Mouse (Mus musculus) hindbrain, embryonic 15.5 days (tissue): Measurements from ENCODE around the gene Tmem150c. TPM values are rescaled to one million over a fixed set of nuclear protein-coding genes. Genes with fewer than 3 reads are reported as not detected.

ENCODE experiments used
- ATAC-seq: fragments of 200-750 bp; cut with Nextera tagmentation; 2 replicates; pipeline ENCODE4 v1.8.0; 2017; ENCODE audit warnings: low read depth, moderate number of reproducible peaks, moderate TSS enrichment; ENCODE audit not compliant: low FRiP score
- H3K27ac ChIP-seq: fragments of 300-500 bp; sonication (generic); replicated peaks from 2 replicates; pipeline ENCODE4 v1.5.1; 2015; ENCODE audit warnings: mild to moderate bottlenecking, inconsistent platforms
- H3K27me3 ChIP-seq: fragments of 300-500 bp; sonication (generic); 2 replicates; pipeline ENCODE4 v1.6.1; 2015; ENCODE audit warnings: control low read depth, inconsistent platforms
- H3K36me3 ChIP-seq: fragments of 300-500 bp; sonication (generic); 2 replicates; pipeline ENCODE4 v1.6.1; 2015; ENCODE audit warnings: control low read depth, inconsistent platforms
- H3K4me1 ChIP-seq: fragments of 300-500 bp; sonication (generic); replicated peaks from 2 replicates; pipeline ENCODE4 v1.6.1; 2015; ENCODE audit warnings: control low read depth, inconsistent platforms
- H3K4me2 ChIP-seq: fragments of 300-500 bp; sonication (generic); 2 replicates; pipeline ENCODE4 v1.6.1; 2015; ENCODE audit warnings: moderate library complexity, mild to moderate bottlenecking, inconsistent platforms
- H3K4me3 ChIP-seq: fragments of 300-500 bp; sonication (generic); 2 replicates; pipeline ENCODE4 v1.5.1; 2015; ENCODE audit warnings: mild to moderate bottlenecking, inconsistent platforms
- H3K9ac ChIP-seq: fragments of 300-500 bp; sonication (generic); 2 replicates; pipeline ENCODE4 v1.6.1; 2015; ENCODE audit warnings: inconsistent platforms
- H3K9me3 ChIP-seq: fragments of 300-500 bp; sonication (generic); 2 replicates; pipeline ENCODE4 v1.6.1; 2016; ENCODE audit warnings: control low read depth, inconsistent platforms
- WGBS: fragments of 180-500 bp; shearing (Covaris S2); methylation state at CpG from one replicate; pipeline ENCODE4 v1.1.7; 2015; 5-methylcytosine and 5-hydroxymethylcytosine counted together
- polyA plus RNA-seq: library from polyadenylated mRNA; unstranded; fragments of >200 nt; fragmentation: Nextera tagmentation; extraction: Ambion mirVana; gene quantifications from 2 replicates; pipeline ENCODE4 v1.2.1, GENCODE M21; 2015

Gene Tmem150c
- polyA plus RNA-seq, 1 experiment from 2014 or later = 36.4 TPM

GRCm38 (mm10) chr5:100044030-100044429 lies 115.6 kb downstream of the Tmem150c start:
- no peaks in the 10 kb centered on the region for H3K9me3 ChIP-seq
- H3K4me1 ChIP-seq = peaks cover 55% of the 10 kb centered on the region
- H3K36me3 ChIP-seq = no peaks in the 10 kb centered on the region
- no peak overlapping the region for H3K4me3 ChIP-seq
- H3K27ac ChIP-seq = no peak overlapping the region
- no peaks in the 10 kb centered on the region for H3K27me3 ChIP-seq
- H3K9ac ChIP-seq = no peak overlapping the region
- no peak overlapping the region for H3K4me2 ChIP-seq
- 80% methylated on average over 4 of the region's 4 CpGs for WGBS
- ATAC-seq = no peak

GRCm38 (mm10) chr5:100043361-100043760 lies 116.2 kb downstream of the Tmem150c start:
- Histone ChIP-seq H3K4me2 (no peak overlapping the region), H3K9ac (no peak overlapping the region), H3K4me3 (no peak overlapping the region), H3K36me3 (no peaks in the 10 kb centered on the region), H3K4me1 (peaks cover 49% of the 10 kb centered on the region), H3K9me3 (no peaks in the 10 kb centered on the region), H3K27me3 (no peaks in the 10 kb centered on the region), H3K27ac (no peak overlapping the region)
- 61% methylated on average over 5 of the region's 5 CpGs for WGBS
- no peak for ATAC-seq

DNA sequence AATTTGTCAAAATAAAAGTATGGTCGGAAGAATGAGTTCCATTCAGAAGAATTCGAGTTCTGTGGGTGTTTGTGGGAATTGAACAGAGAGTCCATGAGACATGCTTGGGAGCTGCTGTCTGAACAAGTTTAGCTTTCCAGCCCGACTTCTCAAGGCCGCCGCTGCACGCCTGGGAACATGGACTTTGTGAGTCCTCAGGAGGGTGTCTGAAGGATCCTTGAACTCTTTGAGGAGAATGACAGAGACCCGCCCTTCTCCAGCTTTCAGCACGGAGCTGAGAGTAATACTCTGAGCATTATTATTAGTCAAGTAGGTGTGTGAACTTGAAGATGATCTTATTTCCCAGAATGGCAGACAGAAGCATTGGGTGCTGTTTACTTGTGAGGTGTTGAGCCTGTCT lies 117.1 kb downstream of the Tmem150c start:
- ATAC-seq = no peak
- 94% methylated on average over 8 of the region's 8 CpGs for WGBS
- Histone ChIP-seq H3K9me3 (no peaks in the 10 kb centered on the region), H3K27ac (no peak overlapping the region), H3K36me3 (no peaks in the 10 kb centered on the region), H3K4me1 (peaks cover 43% of the 10 kb centered on the region), H3K4me2 (no peak overlapping the region), H3K4me3 (no peak overlapping the region), H3K27me3 (no peaks in the 10 kb centered on the region), H3K9ac (no peak overlapping the region)

DNA sequence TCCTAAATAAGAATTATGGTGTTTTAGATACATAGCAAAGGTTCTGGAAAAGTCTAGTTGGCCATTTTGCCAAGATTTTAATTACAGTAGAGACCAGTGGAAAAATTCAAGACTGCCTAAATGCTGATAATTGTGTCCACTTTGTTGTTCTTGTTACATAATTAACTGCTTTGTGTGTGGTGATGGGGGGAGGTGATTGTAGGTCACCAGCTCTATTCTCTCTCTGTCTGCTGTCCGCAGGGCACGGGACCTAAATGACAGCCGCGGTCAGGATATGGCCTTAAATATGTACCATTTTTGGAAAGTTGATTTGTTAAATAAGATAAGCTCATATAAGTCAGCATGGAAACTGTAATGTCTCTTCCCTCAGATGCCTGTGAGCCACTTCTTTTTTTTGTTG lies 118.3 kb downstream of the Tmem150c start:
- H3K27ac ChIP-seq = no peak overlapping the region
- 0 out of 2 replicates have a peak, but pooled peaks cover 4% of the 10 kb centered on the region for H3K36me3 ChIP-seq
- H3K9ac ChIP-seq = no peak overlapping the region
- H3K4me3 ChIP-seq = peak overlapping the region; percentile 90
- H3K4me1 ChIP-seq = peaks cover 46% of the 10 kb centered on the region
- peak overlapping the region; percentile 84 for H3K4me2 ChIP-seq
- H3K27me3 ChIP-seq = no peaks in the 10 kb centered on the region
- no peak for ATAC-seq
- H3K9me3 ChIP-seq = no peaks in the 10 kb centered on the region
- 66% methylated on average over 4 of the region's 4 CpGs for WGBS

DNA sequence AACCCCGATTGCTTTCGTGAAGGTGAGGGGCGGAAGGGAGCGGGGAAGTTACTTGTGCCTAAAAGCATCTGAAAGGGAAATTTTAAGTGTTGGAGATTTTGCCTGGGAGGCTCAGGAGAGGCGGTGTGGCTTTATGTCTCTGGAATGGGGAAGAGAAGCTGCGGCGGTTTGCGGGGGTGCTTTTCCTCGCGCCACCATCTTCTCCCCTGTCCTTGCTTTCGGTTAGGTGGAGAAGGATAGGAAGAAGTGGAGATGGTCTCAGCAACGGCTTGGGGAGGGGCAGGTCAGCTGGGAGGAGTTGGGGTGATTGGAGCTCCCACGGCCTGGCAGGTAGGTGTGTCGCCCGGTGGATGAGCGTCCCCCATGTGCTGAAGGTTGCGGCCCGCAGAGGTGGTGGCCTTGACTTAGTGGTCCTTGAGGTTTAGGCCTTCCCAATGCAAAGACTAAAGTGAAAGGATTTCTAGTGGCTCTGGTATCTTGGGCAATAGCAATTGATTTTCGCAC lies 119.3 kb downstream of the Tmem150c start:
- ATAC-seq = no peak
- H3K36me3 ChIP-seq = peaks cover 8% of the 10 kb centered on the region; the same call in 1 of the 2 replicates
- no peaks in the 10 kb centered on the region for H3K9me3 ChIP-seq
- H3K4me3 ChIP-seq = peak overlapping the region; percentile 90
- H3K4me1 ChIP-seq = peaks cover 54% of the 10 kb centered on the region
- no peaks in the 10 kb centered on the region for H3K27me3 ChIP-seq
- WGBS = 2% methylated on average over 19 of the region's 19 CpGs
- peak overlapping the region; percentile 99 for H3K27ac ChIP-seq
- H3K4me2 ChIP-seq = peak overlapping the region; percentile 84
- peak overlapping the region; percentile 99 for H3K9ac ChIP-seq

DNA sequence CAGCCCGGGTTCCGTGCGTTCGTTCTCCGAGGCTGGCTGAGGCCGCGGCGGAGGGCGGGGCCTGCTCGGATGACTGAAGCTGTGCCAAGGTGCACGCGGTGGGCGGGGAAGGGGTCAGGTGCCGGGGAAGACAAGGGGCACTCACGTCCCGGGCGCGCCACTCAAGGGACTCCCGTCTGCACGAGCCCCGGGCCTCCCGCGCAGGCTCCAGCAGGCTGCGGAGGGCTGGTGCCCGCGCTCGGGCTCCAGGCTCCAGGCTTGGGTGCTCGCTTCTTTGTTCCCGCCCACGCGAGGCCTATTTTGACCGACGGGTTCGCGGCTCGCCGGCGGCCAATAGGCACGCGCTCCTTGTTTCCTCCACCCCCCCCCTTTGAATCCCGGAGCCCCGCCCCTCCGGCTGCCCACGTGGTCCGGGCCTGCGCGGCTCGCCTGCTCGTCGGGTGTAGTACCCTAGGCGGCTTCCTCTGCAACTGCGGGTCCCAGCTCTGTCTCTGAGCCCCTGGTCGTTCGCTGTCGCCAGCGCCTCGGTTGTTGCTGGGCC lies 119.9 kb downstream of the Tmem150c start, which contains the start of the genes Hnrnpdl and Enoph1:
TSS of gene Hnrnpdl (minus strand) at position 63 of the 541 bp plus-strand sequence.
TSS of gene Enoph1 (plus strand) at position 384 of the 541 bp plus-strand sequence.
- Histone ChIP-seq H3K4me1 (peaks cover 58% of the 10 kb centered on the region), H3K4me2 (peak within 1 kb of the TSS; percentile 87), H3K9me3 (no peaks in the 10 kb centered on the region), H3K4me3 (peak within 1 kb of the TSS; percentile 90), H3K27me3 (no peaks in the 10 kb centered on the region), H3K27ac (peak within 1 kb of the TSS; percentile 99), H3K9ac (peak within 1 kb of the TSS; percentile 99), H3K36me3 (peaks cover 13% of the 10 kb centered on the region)
- ATAC-seq = peak; percentile 92
- under 1% methylated on average over 57 of the region's 57 CpGs for WGBS

DNA sequence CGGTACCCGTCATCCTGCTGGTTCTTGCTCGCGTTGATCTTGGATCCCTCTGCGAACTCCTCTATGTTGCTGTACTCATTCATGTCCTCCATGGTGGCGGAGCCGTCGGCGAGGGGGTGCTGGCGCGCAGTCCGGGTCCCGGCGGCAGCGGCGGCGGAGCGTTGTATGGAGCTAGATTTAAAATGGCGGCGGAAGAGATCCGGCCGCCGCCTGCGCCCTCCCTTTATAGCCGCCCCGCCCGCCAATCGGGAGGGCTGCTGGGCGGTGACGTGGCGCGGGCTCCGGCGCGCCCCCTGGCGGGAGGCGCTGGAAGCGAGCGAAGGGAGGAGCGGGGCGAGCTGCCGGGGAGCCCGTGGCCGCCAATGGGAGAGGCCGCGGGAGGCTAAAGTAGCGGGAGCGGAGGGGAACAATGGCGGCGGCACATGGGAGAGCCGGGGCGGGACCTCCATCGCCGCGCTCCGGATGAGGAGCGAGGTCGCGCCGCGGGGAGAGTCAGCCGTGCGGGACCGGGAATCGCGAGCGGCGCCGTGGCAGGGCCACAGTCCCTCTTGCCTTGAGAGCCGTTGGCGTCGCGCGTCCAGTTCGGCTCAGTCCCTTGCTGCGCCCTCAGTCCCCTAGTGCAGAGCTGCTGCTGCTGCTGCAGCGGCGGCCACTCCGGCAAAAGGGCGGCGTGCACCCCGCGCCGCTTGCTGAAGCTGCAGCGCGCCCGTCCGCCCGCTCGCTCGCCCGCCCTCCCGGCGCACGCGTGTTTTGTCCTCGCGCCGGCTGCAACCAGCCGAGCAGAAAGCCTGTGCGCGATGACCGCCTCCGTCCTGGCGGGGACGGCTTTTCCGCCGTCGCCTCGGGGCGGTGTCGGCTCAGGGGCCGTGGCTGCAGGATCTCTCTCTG lies 120.7 kb downstream of the Tmem150c start:
- Histone ChIP-seq H3K9me3 (no peaks in the 10 kb centered on the region), H3K4me2 (peak overlapping the region; percentile 87), H3K36me3 (peaks cover 20% of the 10 kb centered on the region), H3K9ac (peak overlapping the region; percentile 99), H3K4me3 (peak overlapping the region; percentile 90), H3K4me1 (peaks cover 55% of the 10 kb centered on the region), H3K27ac (peak overlapping the region; percentile 99), H3K27me3 (no peaks in the 10 kb centered on the region)
- WGBS = under 1% methylated on average over 102 of the region's 113 CpGs
- ATAC-seq = peak; percentile 77

DNA sequence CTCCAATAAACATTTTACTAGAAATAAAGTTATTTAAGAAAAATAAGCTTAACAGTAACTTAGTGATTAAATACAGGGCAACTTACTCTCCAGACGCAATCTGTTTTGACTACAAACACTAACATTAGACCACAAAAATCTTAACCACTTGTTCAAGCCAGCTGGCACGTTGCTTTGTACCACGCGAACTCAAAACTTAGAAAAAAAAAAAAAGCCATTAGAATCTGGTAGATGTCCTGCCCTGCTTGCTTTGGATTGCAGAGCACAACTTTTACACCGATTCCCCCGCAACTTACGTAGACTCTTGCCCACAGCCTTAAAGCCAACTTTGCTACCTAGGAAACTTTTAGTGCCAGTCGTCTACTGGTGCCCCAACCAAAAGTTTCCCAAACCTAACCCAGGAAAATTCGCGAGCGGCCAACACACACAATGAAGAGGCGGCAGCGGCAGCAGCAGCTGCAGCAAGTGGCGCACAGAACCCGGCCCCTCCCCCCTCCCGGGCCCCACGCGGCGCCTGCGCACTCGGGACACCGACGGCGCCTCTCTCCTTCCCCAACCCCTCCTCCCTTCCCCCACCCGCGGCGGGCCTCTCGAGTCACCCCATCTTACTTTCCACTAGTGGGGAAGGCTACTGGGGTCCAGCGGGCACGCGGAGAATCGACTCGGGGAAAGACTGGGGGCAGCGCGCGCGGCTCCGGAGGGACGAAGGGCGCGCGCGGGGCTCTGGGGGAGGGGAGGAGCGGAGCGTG lies 121.5 kb downstream of the Tmem150c start:
- ATAC-seq = peak; percentile 28
- Histone ChIP-seq H3K4me2 (peak overlapping the region; percentile 87), H3K9ac (peak overlapping the region; percentile 99), H3K36me3 (peaks cover 26% of the 10 kb centered on the region), H3K27ac (peak overlapping the region; percentile 99), H3K9me3 (no peaks in the 10 kb centered on the region), H3K27me3 (no peaks in the 10 kb centered on the region), H3K4me3 (peak overlapping the region; percentile 90), H3K4me1 (peaks cover 47% of the 10 kb centered on the region)
- 1% methylated on average over 45 of the region's 45 CpGs for WGBS

DNA sequence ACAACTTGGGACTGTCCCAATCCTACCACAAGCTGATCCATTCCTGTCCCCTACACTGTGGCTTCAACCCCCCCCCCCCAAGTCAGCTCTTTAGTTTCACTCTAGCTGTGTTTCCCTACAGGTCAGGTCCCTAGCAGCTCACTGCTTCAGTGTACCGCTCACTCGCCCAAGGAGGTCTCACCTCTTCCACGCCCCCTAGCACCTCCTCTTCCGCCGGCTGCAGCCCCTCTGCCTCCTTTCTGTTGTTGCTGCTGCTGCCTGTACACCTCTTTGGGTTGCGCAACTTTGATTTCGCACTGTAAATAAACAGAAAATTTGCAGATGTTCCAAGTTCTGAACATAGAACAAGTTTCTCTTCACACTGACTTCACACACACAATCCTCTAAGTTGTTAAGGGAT lies 122.9 kb downstream of the Tmem150c start:
- Histone ChIP-seq H3K4me1 (peaks cover 40% of the 10 kb centered on the region), H3K27ac (no peak overlapping the region), H3K9ac (peak overlapping the region; percentile 99; the same call in 1 of the 2 replicates), H3K4me3 (peak overlapping the region; percentile 90), H3K9me3 (no peaks in the 10 kb centered on the region), H3K36me3 (peaks cover 40% of the 10 kb centered on the region), H3K27me3 (no peaks in the 10 kb centered on the region), H3K4me2 (peak overlapping the region; percentile 87)
- ATAC-seq = no peak
- 23% methylated on average over 7 of the region's 7 CpGs for WGBS

GRCm38 (mm10) chr5:100035950-100036349 lies 123.7 kb downstream of the Tmem150c start:
- ATAC-seq = no peak
- H3K4me2 ChIP-seq = peak overlapping the region; percentile 87
- 53% methylated on average over 7 of the region's 7 CpGs for WGBS
- H3K27me3 ChIP-seq = no peaks in the 10 kb centered on the region
- H3K27ac ChIP-seq = no peak overlapping the region
- no peaks in the 10 kb centered on the region for H3K9me3 ChIP-seq
- H3K4me3 ChIP-seq = peak overlapping the region; percentile 10; the same call in 1 of the 2 replicates
- peaks cover 41% of the 10 kb centered on the region for H3K36me3 ChIP-seq
- no peak overlapping the region for H3K9ac ChIP-seq
- H3K4me1 ChIP-seq = peaks cover 33% of the 10 kb centered on the region

DNA sequence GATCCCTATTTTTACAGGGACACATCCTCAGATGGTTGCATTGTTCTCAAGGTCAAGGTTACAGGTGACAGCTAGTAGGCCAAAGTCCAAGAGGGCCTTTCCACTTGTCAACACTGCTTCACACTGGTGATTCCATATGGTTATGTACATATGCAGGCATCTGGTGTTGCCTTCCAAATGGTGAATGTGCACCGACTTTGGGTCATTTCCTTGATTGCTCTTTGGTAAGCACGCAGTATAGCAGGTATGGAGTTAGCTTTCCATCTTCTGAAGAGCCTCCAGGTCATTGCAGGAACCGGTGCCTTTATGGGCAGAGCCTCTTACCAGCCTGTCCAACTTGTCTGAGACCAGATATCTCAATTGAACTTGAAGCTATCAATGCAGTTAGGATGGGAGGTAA lies 127.0 kb downstream of the Tmem150c start:
- Histone ChIP-seq H3K27ac (no peak overlapping the region), H3K4me2 (no peak overlapping the region), H3K9ac (no peak overlapping the region), H3K4me1 (peaks cover 36% of the 10 kb centered on the region), H3K4me3 (no peak overlapping the region), H3K27me3 (no peaks in the 10 kb centered on the region), H3K36me3 (peaks cover 41% of the 10 kb centered on the region), H3K9me3 (no peaks in the 10 kb centered on the region)
- 79% methylated on average over 3 of the region's 3 CpGs for WGBS
- ATAC-seq = no peak
